In the genomic region with DNA sequence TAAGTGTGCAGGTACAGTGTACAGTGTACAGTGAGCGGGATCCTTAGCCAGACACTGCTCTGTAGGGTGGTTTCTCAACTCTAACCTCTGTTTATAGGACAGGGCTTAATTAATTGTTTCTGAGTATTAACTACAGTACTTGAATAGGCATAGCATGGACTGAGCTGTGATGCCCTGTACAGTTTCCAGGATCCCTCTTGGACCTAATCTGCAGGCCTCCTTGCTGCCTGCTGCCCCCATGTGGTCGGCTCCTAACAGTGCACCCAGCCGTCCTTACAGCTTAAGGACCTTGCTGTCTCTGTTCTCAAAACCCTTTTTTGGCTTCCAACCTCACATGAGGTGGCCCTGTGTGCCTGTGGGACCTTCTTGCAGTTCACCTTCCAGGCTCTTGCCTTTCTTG, we compare ENCODE assay signal across 8 mouse cellular contexts. TPM values are rescaled to one million over a fixed set of nuclear protein-coding genes. Genes with fewer than 3 reads are reported as not detected.
A peak's percentile ranks its signal among the peaks of the same experiment; 100 is the strongest.
DNase-seq lines count a peak whose midpoint lies in the region; ATAC-seq and TF ChIP-seq lines count a peak whose summit lies in the region.

No protein-coding gene starts in this region.

- no peaks in the 10 kb centered on the region for H3K36me3 ChIP-seq in CH12.LX (replicated peaks in 1 of 2; ENCODE audit: control insufficient read depth in 1 of 2, insufficient read depth in 1 of 2, low read length in 1 of 2)
- no peaks in the 10 kb centered on the region for H3K36me3 ChIP-seq in lung, embryonic 14.5 days (ENCODE audit: insufficient read depth)

- no peak overlapping the region for H3K9ac ChIP-seq in CH12.LX (ENCODE audit: insufficient read depth, low read depth)
- no peak overlapping the region for H3K9ac ChIP-seq in lung, embryonic 14.5 days

- no peaks in the 10 kb centered on the region for H3K27me3 ChIP-seq in CH12.LX (replicated peaks)
- peaks cover 45% of the 10 kb centered on the region for H3K27me3 ChIP-seq in lung, embryonic 14.5 days (ENCODE audit: insufficient read depth, low read length)

- TF ChIP-seq CTCF in CH12.LX (conservative IDR thresholded peaks at IDR 0.05 in 1 of 2, IDR thresholded peaks at IDR 0.05 in 1 of 2; ENCODE audit: low read depth in 2 of 2, low read length in 2 of 2), result peak; percentile 83 to 84
- TF ChIP-seq CTCF in lung, embryonic 14.5 days (IDR thresholded peaks at IDR 0.05; ENCODE audit: low read depth), result peak; percentile 96

- H3K9me3 ChIP-seq in CH12.LX (replicated peaks; ENCODE audit: low read length), result peaks cover 5% of the 10 kb centered on the region
- H3K9me3 ChIP-seq in lung, embryonic 14.5 days (ENCODE audit: low read depth, low read length), result no peaks in the 10 kb centered on the region

- DNase-seq in CH12.LX (ENCODE audit: extremely low read depth), result peak; percentile 55
- DNase-seq in adrenal gland, adult 18-20 months (ENCODE audit: low spot score in 2 of 2), result peak; percentile 67 to 69
- DNase-seq in embryo, embryonic 10.5 days (ENCODE audit: low spot score), result peak; percentile 88
- peak; percentile 61 to 67 for DNase-seq in gastrocnemius, postnatal 36 days
- peak; percentile 71 to 83 for DNase-seq in layer of hippocampus, adult 18-20 months (ENCODE audit: low spot score in 2 of 2)
- DNase-seq in lung, embryonic 14.5 days, result peak; percentile 92
- peak; percentile 88 for DNase-seq in retina, embryonic 14.5 days (ENCODE audit: low spot score)

- WGBS in lung, embryonic 14.5 days, result 30% methylated on average over 3 of the region's 3 CpGs

- H3K27ac ChIP-seq in CH12.LX (ENCODE audit: insufficient read depth, low read depth), result no peak overlapping the region
- no peak overlapping the region for H3K27ac ChIP-seq in lung, embryonic 14.5 days (ENCODE audit: low read depth)

- dilution Hi-C loops in CH12.LX (cut with MboI; ENCODE audit: extremely low pct_ligation_motif_present, extremely low pct_unique_long_range_greater_than_20kb, low sequenced_read_pairs), result no loop called here

- no peak overlapping the region for H3K4me2 ChIP-seq in CH12.LX (ENCODE audit: insufficient read depth, low read depth, poor library complexity, severe bottlenecking)
- no peak overlapping the region for H3K4me2 ChIP-seq in lung, embryonic 14.5 days

- H3K4me3 ChIP-seq in CH12.LX (replicated peaks in 1 of 3; ENCODE audit: low read depth in 2 of 3, low read length in 2 of 3, poor library complexity in 1 of 3), result no peak overlapping the region
- no peak overlapping the region for H3K4me3 ChIP-seq in lung, embryonic 14.5 days (ENCODE audit: low read depth, low read length)

- no peak for TF ChIP-seq POLR2A in CH12.LX (IDR thresholded peaks at IDR 0.05; ENCODE audit: low read depth, low read length)

- H3K79me2 ChIP-seq in CH12.LX (replicated peaks; ENCODE audit: control insufficient read depth, extremely low read depth, insufficient read depth, poor library complexity, severe bottlenecking), result no peaks in the 10 kb centered on the region

- in situ Hi-C loops in CH12.LX (cut with MboI; ENCODE audit: low pct_ligation_motif_present, low pct_unique_long_range_greater_than_20kb, low sequenced_read_pairs), result loop anchor here (25.0 kb wide), 2 partner anchors 94 to 344 kb away; no protein-coding TSS in a partner anchor

- peaks cover 0 to 13% of the 10 kb centered on the region in 2 experiments; a peak in 2 of 4 replicates for H3K4me1 ChIP-seq in CH12.LX (ENCODE audit: control insufficient read depth in 1 of 2, insufficient read depth in 2 of 2)
- H3K4me1 ChIP-seq in lung, embryonic 14.5 days (ENCODE audit: insufficient read depth), result no peaks in the 10 kb centered on the region; the same call in none of the 2 replicates

- TF ChIP-seq EP300 in CH12.LX (IDR thresholded peaks at IDR 0.05; ENCODE audit: low read length), result no peak

- intact Hi-C loops in gastrocnemius, postnatal 36 days (cut with DNase I), result loop anchor here (2.0 kb wide), 1 partner anchor 69 kb away; no protein-coding TSS in a partner anchor

- ATAC-seq in lung, embryonic 14.5 days (ENCODE audit: insufficient read depth), result 0 out of 2 replicates have a peak, but pooled peaks have one; percentile 12
- ATAC-seq in erythroblast, adult 5-6 weeks (replicated peaks; ENCODE audit: low FRiP score, poor library complexity, severe bottlenecking), result no peak

- peak; percentile 70 for TF ChIP-seq RAD21 in CH12.LX (IDR thresholded peaks at IDR 0.05; ENCODE audit: low read depth, low read length)

TF ChIP-seq in CH12.LX, 34 proteins besides CTCF, POLR2A, EP300 and RAD21:
- TF ChIP-seq NELFE (IDR thresholded peaks at IDR 0.05; ENCODE audit: low read depth, low read length) (peak; percentile 37; the same call in 1 of the 2 replicates), SMC3 (IDR thresholded peaks at IDR 0.05; ENCODE audit: low read depth, low read length) (peak; percentile 85), HCFC1 (IDR thresholded peaks at IDR 0.05; ENCODE audit: low read depth, low read length) (no peak), E2F4 (IDR thresholded peaks at IDR 0.05; ENCODE audit: insufficient replicate concordance, low read depth, low read length) (no peak), JUN (IDR thresholded peaks at IDR 0.05; ENCODE audit: insufficient read depth, low read depth, low read length) (no peak), ELF1 (IDR thresholded peaks at IDR 0.05; ENCODE audit: low read depth, low read length) (no peak), ZC3H11A (IDR thresholded peaks at IDR 0.05; ENCODE audit: low read depth, low read length) (peak; percentile 3; the same call in 1 of the 2 replicates)

RNA-seq across cellular contexts. Expression of a gene that starts 2.0 kb away (rescaled TPM):
- total RNA-seq in CH12.LX (2012; rRNA removed), result not detected in 2 replicates
- total RNA-seq in CH12.LX (2014; rRNA removed), result not detected in 2 replicates
- not detected in 2 replicates for polyA plus RNA-seq in CH12.LX (2012; ENCODE audit: insufficient read length, low read depth)
- 1 to 10 TPM in 1 of 2 experiments, under 1 TPM in 1; 0.46 to 2.1 TPM for total RNA-seq in adrenal gland, adult 18-20 months (2021)
- total RNA-seq in gastrocnemius, postnatal 36 days (2021), result 1 to 10 TPM; 2.0 to 2.7 TPM
- 10 to 100 TPM; 23.5 to 25.1 TPM for total RNA-seq in layer of hippocampus, adult 18-20 months (2021)
- polyA plus RNA-seq in lung, embryonic 14.5 days (2014; fragmentation: Nextera tagmentation; extraction: Ambion mirVana), result 4.2 and 7.5 TPM in 2 replicates
- total RNA-seq in erythroblast, adult 5-6 weeks (2015; ENCODE audit: low replicate concordance), result not detected in 2 replicates
- total RNA-seq in erythroblast, adult 5-6 weeks (2017; ENCODE audit: low replicate concordance), result 1.1 TPM in 1 of 2 replicates, not detected in the other

Comparison
In these comparisons a context has a peak if more than half of its experiments do, and no peak if none do; other contexts are left out.
1. RNA of a gene that starts 2.0 kb away (total RNA-seq): 23.5 to 25.1 TPM in layer of hippocampus, adult 18-20 months; 2.0 to 2.7 TPM in gastrocnemius, postnatal 36 days, 0.46 to 2.1 TPM in adrenal gland, adult 18-20 months, not detected in CH12.LX and 1.1 TPM in erythroblast, adult 5-6 weeks; every median in the first group is over 4 times any median in the second.
2. Peak in every context shown above with its lines, with median percentiles within 50 percentile points of each other: DNase-seq.